34 mouse cellular contexts compared by ENCODE assay signal in genomic region chr5:99296348-99296747, GRCm38 (mm10).
"Had no signal": no experiment of that assay in that cellular context is flagged by ENCODE, and none has a peak within 500 bp of the region (broad histone marks: within the 10 kb centered on the region; RNA-seq: fewer than 3 reads in every experiment).

No protein-coding gene starts in this region.

- H3K4me3 ChIP-seq: heart, adult 2 months; heart, embryonic 12.5 days; heart, embryonic 13.5 days; heart, embryonic 15.5 days; hindbrain, embryonic 10.5 days; hindbrain, embryonic 12.5 days; hindbrain, embryonic 13.5 days; hindbrain, embryonic 15.5 days; intestine, embryonic 15.5 days; kidney, embryonic 15.5 days; layer of hippocampus, adult 2 months; left cerebral cortex, adult 2 months had no signal

- H3K9ac ChIP-seq: heart, embryonic 12.5 days; heart, embryonic 13.5 days; heart, embryonic 15.5 days; hindbrain, embryonic 12.5 days; hindbrain, embryonic 13.5 days; hindbrain, embryonic 14.5 days; hindbrain, embryonic 15.5 days; intestine, embryonic 15.5 days; kidney, embryonic 15.5 days had no signal

- ATAC-seq: hindbrain, embryonic 16.5 days; hindbrain, postnatal 0 days; inflammation-experienced regulatory T-cells, adult 6 months; intestine, embryonic 15.5 days; intestine, embryonic 16.5 days; intestine, postnatal 0 days had no signal

- H3K4me1 ChIP-seq: hindbrain, embryonic 10.5 days; hindbrain, embryonic 12.5 days; hindbrain, embryonic 13.5 days; hindbrain, embryonic 15.5 days; intestine, embryonic 15.5 days had no signal

- H3K27ac ChIP-seq: heart, adult 2 months; heart, embryonic 13.5 days; heart, embryonic 15.5 days; hindbrain, embryonic 10.5 days; hindbrain, embryonic 12.5 days; hindbrain, embryonic 13.5 days; hindbrain, embryonic 14.5 days; hindbrain, embryonic 15.5 days; hindbrain, postnatal 0 days; intestine, embryonic 15.5 days; kidney, embryonic 15.5 days; kidney, postnatal 0 days; layer of hippocampus, adult 2 months; left cerebral cortex, adult 2 months had no signal

- H3K4me2 ChIP-seq: heart, embryonic 11.5 days; heart, embryonic 12.5 days; heart, embryonic 13.5 days; heart, embryonic 15.5 days; hindbrain, embryonic 12.5 days; hindbrain, embryonic 13.5 days; hindbrain, embryonic 14.5 days; hindbrain, embryonic 15.5 days; intestine, embryonic 15.5 days; kidney, embryonic 15.5 days had no signal

- H3K9me3 ChIP-seq: heart, embryonic 12.5 days; heart, embryonic 13.5 days; heart, embryonic 15.5 days; hindbrain, embryonic 10.5 days; hindbrain, embryonic 12.5 days; hindbrain, embryonic 13.5 days; hindbrain, embryonic 15.5 days; intestine, embryonic 15.5 days; kidney, embryonic 15.5 days had no signal

- H3K27me3 ChIP-seq: heart, embryonic 12.5 days; heart, embryonic 13.5 days; heart, embryonic 15.5 days; hindbrain, embryonic 12.5 days; hindbrain, embryonic 15.5 days; intestine, embryonic 15.5 days; kidney, embryonic 15.5 days had no signal

- H3K36me3 ChIP-seq: heart, embryonic 12.5 days; heart, embryonic 13.5 days; heart, embryonic 15.5 days; hindbrain, embryonic 10.5 days; hindbrain, embryonic 12.5 days; hindbrain, embryonic 13.5 days; hindbrain, embryonic 15.5 days; intestine, embryonic 15.5 days; kidney, embryonic 15.5 days had no signal

- DNase-seq: heart, adult 2 months; heart, postnatal 10 days; heart, postnatal 14 days; heart, postnatal 36 days; heart, postnatal 4 days; kidney, adult 11 months; kidney, adult 18-20 months; kidney, adult 8-10 months; kidney, postnatal 10 days; kidney, postnatal 14 days; kidney, postnatal 25 days; kidney, postnatal 36 days; kidney, postnatal 4 days; layer of hippocampus, adult 9-11 months; layer of hippocampus, postnatal 36 days had no signal
